Mouse (Mus musculus) CH12.LX (cell line): ENCODE results near the gene Mef2a. TPM values are rescaled to one million over a fixed set of nuclear protein-coding genes. Genes with fewer than 3 reads are reported as not detected.

Experiments used
- DNase-seq: peaks from one replicate; pipeline ENCODE4 v3.0.0-alpha.2; 2013; ENCODE audit errors: extremely low read depth
- H3K27ac ChIP-seq: 2 replicates; pipeline ENCODE4 v1.5.1; 2012; ENCODE audit warnings: low read depth, mild to moderate bottlenecking, control low read depth, moderate library complexity; ENCODE audit not compliant: insufficient read depth
- H3K27me3 ChIP-seq: replicated peaks from 2 replicates; pipeline ENCODE3; 2012; ENCODE audit warnings: inconsistent platforms
- H3K36me3 ChIP-seq, 2 experiments: replicated peaks in 1 of 2; 2 replicates each; pipeline versions ENCODE3 to v1.6.1; 2012; ENCODE audit warnings: inconsistent platforms in 1 of 2, low read length in 1 of 2, mild to moderate bottlenecking in 1 of 2, mixed read lengths in 1 of 2, moderate library complexity in 1 of 2; ENCODE audit not compliant: control insufficient read depth in 1 of 2, insufficient read depth in 1 of 2
- H3K4me1 ChIP-seq, 2 experiments: 2 replicates each; pipeline ENCODE4 v1.6.1; 2012; ENCODE audit warnings: inconsistent platforms in 1 of 2, moderate library complexity in 1 of 2; ENCODE audit not compliant: insufficient read depth in 2 of 2, control insufficient read depth in 1 of 2
- H3K4me2 ChIP-seq: 2 replicates; pipeline ENCODE4 v1.6.1; 2012; ENCODE audit warnings: low read depth, mild to moderate bottlenecking, control low read depth; ENCODE audit not compliant: poor library complexity, insufficient read depth, severe bottlenecking
- H3K4me3 ChIP-seq, 3 experiments: fragments of 150-350 bp in 1 of 3; sonication (generic) in 1 of 3; replicated peaks in 1 of 3; 2 replicates each; pipeline versions ENCODE3 to v1.5.1; 2011 to 2012; ENCODE audit warnings: low read depth in 2 of 3, low read length in 2 of 3, mild to moderate bottlenecking in 2 of 3, moderate library complexity in 2 of 3, control low read depth in 1 of 3, improper control_type of control experiment in 1 of 3, inconsistent platforms in 1 of 3, mixed read lengths in 1 of 3; ENCODE audit not compliant: poor library complexity in 1 of 3
- H3K79me2 ChIP-seq: replicated peaks from 2 replicates; pipeline ENCODE4 v1.6.1; 2012; ENCODE audit warnings: mild to moderate bottlenecking, moderate library complexity; ENCODE audit not compliant: control insufficient read depth, poor library complexity, insufficient read depth, severe bottlenecking; ENCODE audit errors: extremely low read depth
- H3K9ac ChIP-seq: 2 replicates; pipeline ENCODE4 v1.6.1; 2012; ENCODE audit warnings: low read depth, mild to moderate bottlenecking, control low read depth, moderate library complexity; ENCODE audit not compliant: insufficient read depth
- H3K9me3 ChIP-seq: replicated peaks from 2 replicates; pipeline ENCODE3; 2012; ENCODE audit warnings: low read length, inconsistent platforms, mixed read lengths
- E2F4 ChIP-seq: IDR thresholded peaks from 2 replicates; pipeline ENCODE4 v1.6.1; 2011; ENCODE audit warnings: low read depth, low read length, improper control_type of control experiment; ENCODE audit not compliant: insufficient replicate concordance
- ELF1 ChIP-seq: IDR thresholded peaks from 2 replicates; pipeline ENCODE4 v1.6.1; 2014; ENCODE audit warnings: low read depth, mild to moderate bottlenecking, inconsistent platforms, low read length, improper control_type of control experiment
- GABPA ChIP-seq: IDR thresholded peaks from 2 replicates; pipeline ENCODE4 v1.6.1; 2012; ENCODE audit warnings: low read depth, low read length, improper control_type of control experiment, inconsistent platforms; ENCODE audit not compliant: insufficient replicate concordance
- MAX ChIP-seq: IDR thresholded peaks from 2 replicates; pipeline ENCODE4 v1.6.1; 2011; ENCODE audit warnings: low read length, improper control_type of control experiment
- MYC ChIP-seq: IDR thresholded peaks from 2 replicates; pipeline ENCODE4 v1.6.1; 2011; ENCODE audit warnings: low read depth, mild to moderate bottlenecking, improper control_type of control experiment, low read length
- NELFE ChIP-seq: IDR thresholded peaks from 2 replicates; pipeline ENCODE4 v1.6.1; 2011; ENCODE audit warnings: low read depth, low read length, improper control_type of control experiment
- SIN3A ChIP-seq: IDR thresholded peaks from 2 replicates; pipeline ENCODE4 v1.6.1; 2012; ENCODE audit warnings: low read length, improper control_type of control experiment, inconsistent platforms
- TBP ChIP-seq: conservative IDR thresholded peaks from 2 replicates; pipeline ENCODE4 v1.6.1; 2011; ENCODE audit warnings: low read depth, low read length, improper control_type of control experiment
- TCF12 ChIP-seq: IDR thresholded peaks from 2 replicates; pipeline ENCODE4 v1.6.1; 2014; ENCODE audit warnings: low read depth, mild to moderate bottlenecking, inconsistent platforms, low read length, improper control_type of control experiment
- USF2 ChIP-seq: conservative IDR thresholded peaks from 2 replicates; pipeline ENCODE4 v1.6.1; 2011; ENCODE audit warnings: low read depth, low read length, improper control_type of control experiment
- ZC3H11A ChIP-seq: IDR thresholded peaks from 2 replicates; pipeline ENCODE4 v1.6.1; 2012; ENCODE audit warnings: low read depth, mild to moderate bottlenecking, inconsistent platforms, low read length, improper control_type of control experiment
- ZKSCAN1 ChIP-seq: IDR thresholded peaks from 2 replicates; pipeline ENCODE4 v1.6.1; 2012; ENCODE audit warnings: low read depth, inconsistent platforms, low read length, improper control_type of control experiment, borderline replicate concordance
- dilution Hi-C: fragments of 300-500 bp; cut with MboI; formaldehyde crosslinking; loops from 2 replicates; pipeline ENCODE4 v1.14.3; 2020; ENCODE audit warnings: low sequenced_read_pairs; ENCODE audit not compliant: extremely low pct_unique_long_range_greater_than_20kb, extremely low pct_ligation_motif_present
- in situ Hi-C: fragments of 300-500 bp; cut with MboI; formaldehyde crosslinking; loops from 3 replicates; pipeline ENCODE4 v1.14.3; 2019; ENCODE audit warnings: low sequenced_read_pairs, low pct_ligation_motif_present, low pct_unique_long_range_greater_than_20kb, mixed read lengths
- polyA plus RNA-seq: library from polyadenylated mRNA; unstranded; fragments of >175 nt; gene quantifications from 2 replicates; pipeline ENCODE4 v1.2.1, GENCODE M21; 2012; ENCODE audit warnings: low read depth; ENCODE audit not compliant: insufficient read length
- total RNA-seq, 2 experiments: library from RNA; depleted of rRNA; stranded (reverse); fragments of 300-350 nt in 1 of 2; fragments of >200 nt in 1 of 2; gene quantifications; 2 replicates each; pipeline ENCODE4 v1.2.3; 2012 to 2014

Gene Mef2a
- total and polyA plus RNA-seq, 3 experiments, result 40.1 to 100 (median 42.2) TPM

DNA sequence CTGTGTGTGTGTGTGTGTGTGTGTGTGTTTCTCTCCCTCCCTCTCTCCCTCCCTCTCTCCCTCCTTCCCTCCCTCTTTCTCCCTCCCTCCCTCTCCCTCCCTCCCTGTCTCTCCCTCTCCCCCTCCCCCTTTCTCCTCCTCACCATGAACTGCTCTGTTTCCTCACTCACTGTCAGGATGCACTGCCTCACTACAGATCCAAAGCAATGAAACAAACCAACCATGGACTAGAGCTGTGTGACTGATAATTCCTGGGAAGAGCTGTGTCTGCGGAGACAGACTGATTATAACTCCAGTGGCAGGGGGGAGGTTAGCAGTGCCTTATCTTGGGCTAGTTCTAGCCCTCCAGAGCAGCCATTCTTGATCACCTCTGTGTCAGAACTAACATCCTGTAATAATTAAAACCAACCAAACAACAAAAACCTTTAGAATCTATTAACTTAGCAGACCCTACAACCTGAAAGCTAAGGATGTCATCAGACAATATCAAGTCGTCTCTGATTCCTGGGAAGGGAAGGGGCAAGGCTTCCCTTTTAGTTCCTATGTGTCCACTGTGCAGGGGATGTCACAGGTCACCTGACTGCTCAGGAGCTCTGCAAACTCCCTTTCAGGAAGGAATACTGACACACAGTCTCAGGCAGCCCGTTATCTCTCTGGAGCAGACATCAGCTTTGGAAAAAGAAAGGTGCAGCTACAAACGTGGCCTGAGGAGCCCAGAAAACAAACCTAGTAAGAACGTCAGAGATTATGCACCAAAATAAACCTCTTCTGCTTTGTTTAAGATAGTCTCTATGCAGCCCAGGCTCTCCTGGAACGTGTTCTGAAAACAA lies 162.4 kb downstream of the Mef2a start:
- in situ Hi-C loops (loop anchor here (25.0 kb wide), 1 partner anchor 373 kb away; the partner anchor contains the start of gene Adamts17), dilution Hi-C loops (no loop called here)
- no peak overlapping the region for H3K9ac ChIP-seq
- no peak overlapping the region for H3K27ac ChIP-seq
- H3K79me2 ChIP-seq, result no peaks in the 10 kb centered on the region
- H3K4me2 ChIP-seq, result no peak overlapping the region
- no peak for DNase-seq
- TF ChIP-seq E2F4, result no peak
- TF ChIP-seq USF2, result no peak
- no peaks in the 10 kb centered on the region for H3K9me3 ChIP-seq
- no peaks in the 10 kb centered on the region for H3K4me1 ChIP-seq
- H3K36me3 ChIP-seq, result no peaks in the 10 kb centered on the region
- H3K4me3 ChIP-seq, result no peak overlapping the region
- H3K27me3 ChIP-seq, result peaks cover 41% of the 10 kb centered on the region

DNA sequence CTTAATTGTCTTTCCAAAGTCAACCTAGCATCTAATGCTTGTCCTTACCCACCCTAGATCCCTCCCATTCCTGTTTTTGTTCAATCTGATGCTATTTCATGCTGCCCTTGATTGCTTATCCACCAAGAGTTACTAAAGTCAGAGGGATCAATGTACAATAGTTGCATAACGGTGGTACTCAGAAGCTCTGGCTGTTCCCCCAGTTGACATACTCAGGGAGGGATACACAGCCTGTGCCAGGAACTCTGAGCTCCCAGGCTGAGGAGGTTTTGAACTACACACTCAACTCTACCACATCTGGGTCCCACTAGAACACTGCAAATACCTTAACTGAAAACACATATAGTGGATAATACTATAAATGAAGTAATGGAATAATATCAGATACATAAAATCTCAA lies 164.3 kb downstream of the Mef2a start:
- Histone ChIP-seq H3K27ac (no peak overlapping the region), H3K9me3 (no peaks in the 10 kb centered on the region), H3K9ac (no peak overlapping the region), H3K79me2 (no peaks in the 10 kb centered on the region), H3K4me1 (no peaks in the 10 kb centered on the region), H3K27me3 (peaks cover 41% of the 10 kb centered on the region), H3K36me3 (no peaks in the 10 kb centered on the region), H3K4me3 (no peak overlapping the region), H3K4me2 (no peak overlapping the region)
- in situ Hi-C loops, result loop anchor here (5.0 to 25.0 kb wide), 2 partner anchors 371 to 424 kb away; partner anchors contain the start of gene Adamts17
- TF ChIP-seq SIN3A (no peak), ZKSCAN1 (no peak), ELF1 (no peak), TCF12 (no peak), TBP (no peak)
- no peak for DNase-seq
- dilution Hi-C loops, result no loop called here

DNA sequence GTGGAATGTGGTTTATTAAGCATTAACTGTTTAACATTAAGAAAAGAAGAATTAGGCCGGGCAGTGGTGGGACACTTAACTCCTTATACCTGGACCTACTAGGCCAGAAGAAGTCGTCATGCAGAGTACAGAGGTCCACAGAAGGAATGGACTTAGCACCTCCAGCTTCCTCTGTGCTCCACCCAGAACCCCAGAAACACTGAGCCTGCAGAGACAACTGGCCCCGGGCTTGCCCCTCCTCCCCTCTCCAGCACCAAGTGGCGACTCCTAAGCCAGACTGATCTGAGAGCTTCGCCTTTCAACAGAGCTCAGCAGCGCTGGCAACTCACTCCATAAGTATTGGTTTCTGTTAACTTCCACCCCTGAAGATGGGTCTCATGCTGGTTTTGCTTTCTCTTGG lies 165.0 kb downstream of the Mef2a start:
- H3K4me2 ChIP-seq, result no peak overlapping the region
- H3K4me1 ChIP-seq, result no peaks in the 10 kb centered on the region
- H3K9ac ChIP-seq, result no peak overlapping the region
- no peaks in the 10 kb centered on the region for H3K79me2 ChIP-seq
- no peak overlapping the region for H3K27ac ChIP-seq
- dilution Hi-C loops (no loop called here), in situ Hi-C loops (loop anchor here (5.0 to 25.0 kb wide), 2 partner anchors 370 to 425 kb away; partner anchors contain the start of gene Adamts17)
- H3K4me3 ChIP-seq, result no peak overlapping the region
- no peak for DNase-seq
- H3K36me3 ChIP-seq, result no peaks in the 10 kb centered on the region
- no peak for TF ChIP-seq SIN3A
- TF ChIP-seq TCF12, result no peak
- TF ChIP-seq ZC3H11A, result no peak
- no peak for TF ChIP-seq MAX
- TF ChIP-seq MYC, result no peak
- no peak for TF ChIP-seq NELFE
- TF ChIP-seq ZKSCAN1, result no peak
- no peak for TF ChIP-seq GABPA
- no peak for TF ChIP-seq USF2
- H3K9me3 ChIP-seq, result no peaks in the 10 kb centered on the region
- peaks cover 41% of the 10 kb centered on the region for H3K27me3 ChIP-seq
